Mouse (Mus musculus) brain, embryonic 14.5 days (tissue): ENCODE data around the gene Rhog. TPM values are rescaled to one million over a fixed set of nuclear protein-coding genes. Genes with fewer than 3 reads are reported as not detected.
A peak's percentile ranks its signal among the peaks of the same experiment; 100 is the strongest.

Source experiments
- DNase-seq: peaks from one replicate; pipeline ENCODE4 v3.0.0-alpha.2; 2011; ENCODE audit warnings: low read depth
- CTCF ChIP-seq: fragments of 200-500 bp; IDR thresholded peaks from 2 replicates; pipeline ENCODE4 v1.5.1; 2012; ENCODE audit warnings: inconsistent platforms, mild to moderate bottlenecking, moderate library complexity, borderline replicate concordance; ENCODE audit not compliant: insufficient read depth, insufficient read length; ENCODE audit errors: extremely low read depth
- POLR2A ChIP-seq: fragments of 200-500 bp; IDR thresholded peaks from 2 replicates; pipeline ENCODE4 v1.6.1; 2012; ENCODE audit warnings: mild to moderate bottlenecking, inconsistent platforms, borderline replicate concordance; ENCODE audit not compliant: poor library complexity, insufficient read depth, insufficient read length, severe bottlenecking; ENCODE audit errors: extremely low read depth
- polyA plus RNA-seq: library from polyadenylated mRNA; depleted of rRNA; stranded (reverse); fragments of >200 nt; gene quantifications from 2 replicates; pipeline ENCODE4 v1.2.3, GENCODE M21; 2012

Gene Rhog
- polyA plus RNA-seq, 1 experiment: 18.0 TPM

- TF ChIP-seq CTCF: no peak
- no peak for TF ChIP-seq POLR2A
- no peak for DNase-seq
Measured at GRCm38 (mm10) chr7:102238686-102239286, 17.1 kb downstream of the Rhog start.

GRCm38 (mm10) chr7:102233059-102233458, 22.8 kb downstream of the Rhog start:
- TF ChIP-seq POLR2A (no peak), CTCF (no peak)
- peak; percentile 5 for DNase-seq

- no peak for DNase-seq
- TF ChIP-seq POLR2A (no peak), CTCF (no peak)
Measured at GRCm38 (mm10) chr7:102229814-102230213, 26.0 kb downstream of the Rhog start.

- DNase-seq: no peak
- TF ChIP-seq CTCF: no peak
- TF ChIP-seq POLR2A: no peak
Measured at GRCm38 (mm10) chr7:102228049-102228670, 27.7 kb downstream of the Rhog start.

- TF ChIP-seq CTCF (no peak), POLR2A (no peak)
- no peak for DNase-seq
Measured at GRCm38 (mm10) chr7:102226051-102226450, 29.8 kb downstream of the Rhog start.

- no peak for TF ChIP-seq CTCF
- no peak for TF ChIP-seq POLR2A
- no peak for DNase-seq
Measured at GRCm38 (mm10) chr7:102223883-102224738, 31.7 kb downstream of the Rhog start.

GRCm38 (mm10) chr7:102222830-102223556, 32.9 kb downstream of the Rhog start:
- TF ChIP-seq CTCF (no peak), POLR2A (no peak)
- peak; percentile 75 for DNase-seq

- TF ChIP-seq POLR2A: no peak
- TF ChIP-seq CTCF: peak; percentile 50; the same call in 1 of the 2 replicates
- peak; percentile 79 for DNase-seq
Measured at GRCm38 (mm10) chr7:102222336-102222735, 33.5 kb downstream of the Rhog start.

- TF ChIP-seq POLR2A: no peak
- TF ChIP-seq CTCF: no peak
- peak; percentile 4 for DNase-seq
Measured at GRCm38 (mm10) chr7:102221899-102222298, 34.0 kb downstream of the Rhog start.

GRCm38 (mm10) chr7:102211071-102211470, 44.8 kb downstream of the Rhog start:
- no peak for DNase-seq
- TF ChIP-seq CTCF: no peak
- TF ChIP-seq POLR2A: no peak
